Mouse (Mus musculus) kidney, adult 2 months (tissue): Measurements from ENCODE around the gene Ces2c.

Source experiments
- CTCF ChIP-seq: fragments of 200-500 bp; conservative IDR thresholded peaks from 2 replicates; pipeline ENCODE4 v1.5.1; 2011; ENCODE audit warnings: low read depth, mild to moderate bottlenecking, control low read depth, low read length, moderate library complexity, mixed read lengths; ENCODE audit not compliant: insufficient read depth, insufficient read length
- POLR2A ChIP-seq: fragments of 200-500 bp; IDR thresholded peaks from one replicate; pipeline ENCODE4 v1.6.1; 2011; ENCODE audit warnings: low read depth, low read length, control low read depth

- TF ChIP-seq POLR2A (no peak), CTCF (no peak)
Observed at GRCm38 (mm10) chr8:104901746-104902145, 54.9 kb downstream of the Ces2c start.
